Mouse (Mus musculus): ENCODE results near the gene Ggta1. TPM values are rescaled to one million over a fixed set of nuclear protein-coding genes. Genes with fewer than 3 reads are reported as not detected.

Ggta1 gene
- total RNA-seq, 2 experiments from 2014 or later, result 4.7 to 6.1 TPM

- DNase-seq (ENCODE audit: low spot score in 2 of 2), result no peak
Observed at GRCm38 (mm10) chr2:35441419-35441818, 21.6 kb downstream of the Ggta1 start.

DNA sequence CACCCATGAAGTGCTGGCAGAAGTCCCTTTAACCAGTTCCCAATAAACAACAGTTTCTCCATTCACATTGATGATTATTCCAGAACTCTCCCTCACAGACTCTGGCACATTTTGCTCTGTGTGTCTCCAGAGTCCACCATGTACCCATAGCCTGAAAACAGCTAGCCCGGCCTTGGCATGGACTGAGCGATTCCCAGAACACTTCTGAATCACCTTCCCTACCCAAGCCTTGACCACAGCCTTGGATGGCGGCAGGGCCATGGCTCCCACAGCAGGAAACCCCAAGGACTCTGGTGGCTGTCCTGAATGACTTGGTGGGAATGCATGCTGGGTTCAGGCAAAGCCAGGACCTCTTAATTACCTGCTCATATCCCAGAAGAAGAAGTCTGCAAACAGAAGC lies 22.6 kb downstream of the Ggta1 start:
- no peak for DNase-seq (ENCODE audit: low spot score in 2 of 2)

DNA sequence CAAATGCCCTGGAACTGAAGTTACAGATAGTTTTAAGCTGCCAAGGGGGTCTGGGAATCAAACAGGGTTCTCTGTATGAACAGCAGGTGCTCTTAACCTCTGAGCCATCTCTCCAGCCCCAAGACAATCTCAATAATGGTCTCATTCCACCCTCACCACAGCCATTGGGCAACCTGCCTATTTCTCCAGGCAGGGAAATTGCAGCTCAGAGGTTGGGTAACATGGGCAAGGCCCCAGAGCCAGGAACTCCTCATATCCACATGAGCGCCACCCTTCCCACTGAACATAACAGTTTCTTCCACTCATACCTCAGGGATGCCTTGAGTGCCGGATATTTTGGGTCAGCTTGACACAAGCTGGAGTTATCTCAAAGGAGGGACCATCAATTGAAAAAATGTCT lies 25.2 kb downstream of the Ggta1 start:
- no peak for DNase-seq (ENCODE audit: low spot score in 2 of 2)

DNA sequence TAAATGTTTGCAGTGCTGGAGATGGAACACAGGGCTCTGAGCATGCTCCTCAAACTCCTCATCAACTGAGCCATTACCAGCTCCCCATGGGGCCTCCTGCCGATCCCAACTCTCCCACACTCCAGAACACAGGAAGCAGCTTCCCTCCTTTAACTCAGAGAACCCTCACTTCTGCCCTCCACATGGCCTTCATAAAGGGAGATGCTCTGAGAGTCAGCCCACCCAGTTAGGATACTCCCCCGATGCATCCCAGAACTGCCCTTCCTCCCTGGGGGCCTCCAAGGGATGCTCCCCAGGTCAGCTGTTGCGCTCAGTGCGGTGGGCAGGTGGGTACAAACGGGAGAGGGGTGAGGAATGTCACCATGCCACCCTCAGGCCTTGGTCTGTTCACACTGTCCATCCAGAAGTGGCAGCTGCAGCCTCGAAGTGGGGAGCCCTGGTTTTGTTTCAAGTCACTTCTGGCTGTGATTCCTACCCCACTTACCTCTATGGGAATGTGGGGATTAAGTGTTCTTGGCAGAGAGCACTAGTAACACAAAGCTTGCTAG lies 28.4 kb downstream of the Ggta1 start:
- no peak for DNase-seq (ENCODE audit: low spot score in 2 of 2)

DNA sequence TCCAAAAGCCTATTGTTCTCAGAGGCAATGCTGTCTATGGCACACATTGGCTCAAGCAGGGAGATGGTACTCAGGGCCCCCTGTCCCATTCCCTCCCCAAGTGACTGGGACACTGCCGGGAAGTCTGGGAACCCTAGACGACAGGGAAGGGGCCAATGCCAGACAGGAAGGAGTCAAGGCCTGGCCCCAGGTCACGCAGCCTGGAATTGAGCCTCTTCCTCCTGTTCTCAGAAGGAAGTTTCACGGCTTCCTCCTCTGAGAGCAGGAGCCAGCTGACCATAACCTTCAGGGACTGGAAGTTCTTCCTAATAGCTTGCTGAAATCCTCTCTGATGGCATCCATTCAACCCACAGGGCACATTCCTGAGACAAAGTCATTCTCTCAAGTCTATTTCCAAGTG lies 29.6 kb downstream of the Ggta1 start:
- no peak for DNase-seq (ENCODE audit: low spot score in 2 of 2)

DNA sequence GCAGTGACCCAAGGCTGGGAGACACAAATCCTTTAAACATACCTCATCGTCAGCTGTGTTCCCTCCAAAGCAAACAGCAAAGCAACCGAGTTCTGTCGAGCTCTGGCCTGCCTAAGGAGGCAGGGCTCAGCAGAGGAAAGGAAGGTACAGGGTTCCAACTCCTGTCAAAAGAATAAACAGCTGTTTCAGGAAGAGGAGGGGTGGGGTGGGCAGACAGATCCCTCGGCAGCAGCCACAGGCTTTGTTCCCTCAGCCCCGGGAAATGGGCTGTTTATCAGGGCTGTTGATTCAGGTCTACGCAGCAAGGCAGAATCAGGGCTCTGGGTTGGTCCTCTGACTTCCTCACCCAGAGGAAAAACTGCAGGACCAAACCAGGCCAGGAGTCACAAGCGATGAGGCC lies 30.6 kb downstream of the Ggta1 start:
- no peak for DNase-seq (ENCODE audit: low spot score in 2 of 2)

- DNase-seq (ENCODE audit: low spot score in 2 of 2), result no peak
Observed at GRCm38 (mm10) chr2:35432011-35432410, 31.0 kb downstream of the Ggta1 start.

- no peak for DNase-seq (ENCODE audit: low spot score in 2 of 2)
Observed at GRCm38 (mm10) chr2:35430806-35431205, 32.2 kb downstream of the Ggta1 start.

DNA sequence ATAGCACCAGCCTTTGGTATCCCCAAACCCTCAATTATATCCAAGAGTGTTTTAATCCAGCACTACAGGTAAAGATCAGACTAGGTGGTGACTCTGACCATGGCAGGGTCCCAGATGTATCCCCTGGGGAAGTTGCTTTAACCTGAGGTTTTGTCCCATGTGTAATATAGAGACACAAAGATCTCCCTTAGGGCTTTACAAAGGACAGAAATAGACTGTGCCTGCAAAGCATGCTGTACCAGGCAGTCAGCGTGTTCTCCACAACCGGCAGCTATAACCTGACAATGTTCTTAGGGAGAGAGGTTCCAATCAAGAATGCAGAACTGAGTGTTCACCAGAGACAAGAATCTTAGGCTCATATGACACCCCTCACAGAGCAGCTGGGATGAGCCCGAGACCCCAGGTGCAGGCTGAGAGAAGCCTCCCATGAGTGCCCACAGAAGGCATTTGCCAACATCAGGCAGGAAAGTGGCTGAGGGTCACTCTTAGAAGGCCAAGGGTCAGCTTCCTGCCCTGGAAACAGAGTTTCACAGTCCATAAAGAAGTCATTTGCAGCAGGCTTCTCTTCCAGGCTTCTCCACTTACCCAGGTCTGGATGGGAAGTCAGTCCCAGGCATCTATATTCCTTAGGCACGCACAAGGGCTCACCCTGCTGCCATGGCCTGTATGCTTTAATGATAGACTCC lies 34.3 kb downstream of the Ggta1 start:
- no peak for DNase-seq (ENCODE audit: low spot score in 2 of 2)

- no peak for DNase-seq (ENCODE audit: low spot score in 2 of 2)
Observed at GRCm38 (mm10) chr2:35427559-35427958, 35.5 kb downstream of the Ggta1 start.

GRCm38 (mm10) chr2:35423711-35424339 lies 39.2 kb downstream of the Ggta1 start:
- DNase-seq (ENCODE audit: low spot score in 2 of 2), result no peak

GRCm38 (mm10) chr2:35422384-35422783 lies 40.6 kb downstream of the Ggta1 start:
- no peak for DNase-seq (ENCODE audit: low spot score in 2 of 2)

DNA sequence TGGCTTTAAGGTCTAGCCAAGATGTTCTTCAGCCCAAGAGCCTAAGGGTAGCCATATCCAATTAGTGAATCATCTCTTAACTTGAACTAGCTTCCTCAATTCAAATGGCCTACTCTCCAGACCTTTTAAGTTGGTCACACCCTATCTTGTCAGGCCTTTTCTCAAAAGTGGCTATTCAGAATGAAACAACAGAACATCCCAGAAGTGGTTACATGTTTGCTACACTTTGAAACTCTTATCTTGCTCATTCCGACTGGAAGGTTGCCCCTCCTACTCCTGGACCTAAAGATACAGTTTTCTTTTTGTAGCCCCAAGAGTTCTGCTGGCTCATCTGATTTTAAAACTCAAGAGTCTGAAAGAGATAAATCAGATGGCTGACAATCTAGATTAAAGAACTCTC lies 42.4 kb downstream of the Ggta1 start:
- no peak for DNase-seq (ENCODE audit: low spot score in 2 of 2)

- no peak for DNase-seq (ENCODE audit: low spot score in 2 of 2)
Observed at GRCm38 (mm10) chr2:35419671-35420070, 43.4 kb downstream of the Ggta1 start.

DNA sequence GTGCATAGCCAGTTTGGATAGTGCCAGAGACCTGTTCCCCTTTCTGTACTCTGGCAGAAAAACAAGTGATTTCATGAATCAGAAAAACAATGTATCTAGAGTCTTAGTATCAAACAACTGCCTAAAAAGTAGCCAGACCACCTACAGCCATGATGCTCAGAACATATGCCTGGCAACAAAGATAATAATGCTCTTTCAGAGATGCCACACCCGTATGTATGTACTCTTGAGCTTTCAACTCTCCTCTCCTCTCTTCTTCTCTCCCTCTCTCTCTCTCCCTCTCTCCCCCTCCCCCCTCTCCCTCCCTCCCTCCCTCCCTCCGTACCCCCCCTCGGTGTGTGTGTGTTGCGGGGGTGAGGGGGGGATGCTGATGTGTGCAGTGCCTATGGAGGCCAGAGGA lies 43.8 kb downstream of the Ggta1 start:
- DNase-seq (ENCODE audit: low spot score in 2 of 2), result no peak

DNA sequence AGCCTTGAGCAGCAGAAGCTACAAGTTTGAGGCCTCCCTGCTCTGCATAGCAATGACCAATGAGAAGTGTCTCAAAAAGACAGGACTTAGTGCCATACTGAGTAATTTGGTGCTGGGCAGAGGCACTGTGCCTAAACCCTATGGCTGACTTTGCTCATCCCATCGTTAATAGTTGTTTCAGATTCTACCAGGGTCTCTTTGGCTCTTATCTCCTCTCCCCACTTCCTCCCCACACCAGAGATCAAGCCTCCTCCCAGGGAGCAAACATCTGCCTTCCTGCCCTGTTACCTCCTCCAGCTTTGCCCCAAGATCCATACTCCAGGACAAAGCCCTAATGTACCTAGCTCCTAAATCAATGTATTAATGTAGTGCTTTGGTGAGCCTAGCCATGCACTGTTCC lies 45.8 kb downstream of the Ggta1 start:
- DNase-seq (ENCODE audit: low spot score in 2 of 2), result no peak

- no peak for DNase-seq (ENCODE audit: low spot score in 2 of 2)
Observed at GRCm38 (mm10) chr2:35416473-35416872, 46.6 kb downstream of the Ggta1 start.

- DNase-seq (ENCODE audit: low spot score in 2 of 2), result no peak
Observed at GRCm38 (mm10) chr2:35412810-35413209, 50.2 kb downstream of the Ggta1 start.

DNA sequence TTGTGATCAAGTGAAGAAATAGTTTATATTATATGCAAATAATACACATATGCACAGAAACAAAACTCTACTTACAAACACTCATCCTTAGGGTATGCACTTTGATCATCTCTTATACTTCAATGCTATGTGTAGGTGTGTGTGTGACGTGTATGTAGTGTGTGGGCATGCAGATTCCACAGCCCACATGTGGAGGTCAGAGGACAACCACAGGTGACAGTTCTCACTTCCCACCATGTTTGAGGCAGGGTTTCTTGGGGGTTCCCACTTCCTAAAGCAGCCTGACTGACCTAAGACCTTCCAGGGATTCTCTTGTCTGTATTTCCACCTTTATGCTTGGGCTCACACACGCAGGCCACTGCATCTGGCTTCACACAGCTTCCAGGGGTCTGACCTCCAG lies 50.8 kb downstream of the Ggta1 start:
- no peak for DNase-seq (ENCODE audit: low spot score in 2 of 2)

DNA sequence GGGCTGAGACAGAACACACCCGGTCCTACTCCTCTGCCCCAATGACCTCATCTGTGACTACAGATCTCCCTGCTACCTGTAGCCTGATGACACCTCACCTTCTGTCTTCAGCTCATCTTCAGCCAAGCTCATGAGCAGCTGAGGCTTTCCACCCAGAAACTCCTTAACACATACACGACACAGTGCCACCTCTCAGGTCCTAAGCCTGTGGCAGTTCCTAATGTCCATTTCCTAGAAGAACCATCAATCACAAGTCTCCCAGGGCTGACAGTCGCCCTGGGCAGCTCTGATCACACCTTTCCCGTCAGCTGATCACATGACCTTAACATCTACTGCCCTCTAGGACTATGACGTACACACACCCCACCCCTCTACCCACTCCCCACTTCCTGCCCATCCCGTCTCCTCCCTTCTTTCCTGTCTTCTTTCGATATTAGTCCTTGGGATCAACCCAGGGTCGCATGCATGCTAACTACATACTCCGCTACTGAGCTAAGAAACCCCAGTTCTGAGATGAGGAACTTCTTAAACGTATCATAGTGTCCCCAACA lies 51.3 kb downstream of the Ggta1 start:
- no peak for DNase-seq (ENCODE audit: low spot score in 2 of 2)

DNA sequence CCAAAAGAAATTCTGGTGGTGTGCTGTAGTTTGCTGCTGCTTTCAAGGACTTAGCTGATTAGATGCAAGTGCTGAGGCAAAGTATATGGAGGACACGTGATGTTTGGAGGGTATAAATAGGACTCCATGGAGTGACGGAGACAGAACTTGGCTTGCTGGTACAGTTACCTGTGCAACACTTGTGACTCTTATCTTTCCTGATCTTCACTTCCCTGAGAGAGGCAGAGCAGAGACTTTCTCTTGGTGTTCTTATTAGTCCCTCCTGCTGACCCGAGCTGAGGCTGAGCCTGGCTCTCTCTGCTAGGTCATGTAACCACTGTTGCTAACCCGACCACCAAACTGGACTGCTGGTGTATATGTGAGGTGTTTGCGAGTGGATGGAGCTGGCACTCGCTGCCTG lies 53.6 kb downstream of the Ggta1 start:
- DNase-seq (ENCODE audit: low spot score in 2 of 2), result no peak

DNA sequence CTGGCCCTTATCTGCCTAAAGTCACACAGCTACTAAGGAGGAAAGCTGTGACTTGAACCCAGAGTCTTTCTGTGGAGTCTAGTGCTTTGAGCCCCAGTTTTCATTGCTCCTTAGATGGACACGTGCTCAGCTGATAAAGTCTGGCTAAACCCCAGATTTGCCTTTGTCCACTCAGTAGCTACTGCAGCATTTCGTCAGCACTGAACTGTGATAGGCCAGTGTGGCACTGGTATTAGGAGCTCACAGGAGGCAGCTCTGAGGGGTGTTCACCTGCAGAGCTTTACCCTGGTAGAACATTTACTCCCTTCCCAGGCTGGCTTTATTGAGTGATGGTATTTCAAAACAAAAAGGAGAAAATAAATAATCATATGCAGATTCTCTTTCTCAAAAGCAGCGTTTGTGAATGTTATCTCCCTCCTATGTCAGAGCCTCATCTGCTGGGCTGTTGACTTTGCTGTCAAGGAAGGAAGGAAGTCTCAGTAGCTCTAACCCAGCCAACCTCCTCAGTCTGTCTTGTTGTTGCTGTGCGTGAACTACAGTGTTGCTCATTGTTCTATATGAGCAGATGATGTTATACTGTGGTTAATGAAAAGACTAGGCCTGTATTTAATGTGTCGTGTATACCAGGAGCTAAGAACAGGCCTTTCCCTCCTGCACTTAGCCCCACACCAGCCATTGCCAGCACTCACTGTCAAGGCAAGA lies 54.5 kb downstream of the Ggta1 start:
- no peak for DNase-seq (ENCODE audit: low spot score in 2 of 2)

All from layer of hippocampus, postnatal 10 days (tissue).